Mouse (Mus musculus): Measurements from ENCODE around the gene Grik4. TPM values are rescaled to one million over a fixed set of nuclear protein-coding genes. Genes with fewer than 3 reads are reported as not detected.

Gene Grik4
- polyA plus RNA-seq, 1 experiment from 2014 or later = 0.10 TPM

GRCm38 (mm10) chr9:42688143-42688542 lies 256.1 kb downstream of the Grik4 start:
- DNase-seq (ENCODE audit: low spot score) = peak; percentile 68
- ATAC-seq (ENCODE audit: low FRiP score, low TSS enrichment) = no peak

GRCm38 (mm10) chr9:42686104-42686503 lies 258.2 kb downstream of the Grik4 start:
- WGBS = 79% methylated on average over 5 of the region's 5 CpGs
- no peaks in the 10 kb centered on the region for H3K9me3 ChIP-seq (ENCODE audit: control insufficient read depth, low read length)
- no peaks in the 10 kb centered on the region for H3K4me1 ChIP-seq (replicated peaks; ENCODE audit: control insufficient read depth, insufficient read depth)
- no peak overlapping the region for H3K4me2 ChIP-seq (replicated peaks; ENCODE audit: low read depth)
- H3K9ac ChIP-seq (ENCODE audit: low read length) = no peak overlapping the region
- no peak overlapping the region for H3K4me3 ChIP-seq (ENCODE audit: low read depth, low read length)
- H3K36me3 ChIP-seq (ENCODE audit: control insufficient read depth, insufficient read depth, low read length) = no peaks in the 10 kb centered on the region
- no peak for ATAC-seq (ENCODE audit: low FRiP score, low TSS enrichment)
- no peaks in the 10 kb centered on the region for H3K27me3 ChIP-seq (ENCODE audit: control insufficient read depth, insufficient read depth, low read length)
- TF ChIP-seq CTCF (IDR thresholded peaks at IDR 0.05; ENCODE audit: low read depth) (no peak), EP300 (optimal IDR thresholded peaks at IDR 0.05) (no peak)
- no peak for DNase-seq (ENCODE audit: low spot score)
- H3K27ac ChIP-seq (replicated peaks) = no peak overlapping the region

More at GRCm38 (mm10) chr9:42688143-42688542, 256.1 kb downstream of the Grik4 start:
- Histone ChIP-seq H3K4me1 (replicated peaks; ENCODE audit: control insufficient read depth, insufficient read depth) (no peaks in the 10 kb centered on the region), H3K4me3 (ENCODE audit: low read depth, low read length) (no peak overlapping the region), H3K27ac (replicated peaks) (no peak overlapping the region), H3K9ac (ENCODE audit: low read length) (no peak overlapping the region), H3K9me3 (ENCODE audit: control insufficient read depth, low read length) (no peaks in the 10 kb centered on the region), H3K4me2 (replicated peaks; ENCODE audit: low read depth) (no peak overlapping the region), H3K36me3 (ENCODE audit: control insufficient read depth, insufficient read depth, low read length) (no peaks in the 10 kb centered on the region), H3K27me3 (ENCODE audit: control insufficient read depth, insufficient read depth, low read length) (no peaks in the 10 kb centered on the region)
- peak; percentile 89 for TF ChIP-seq CTCF (IDR thresholded peaks at IDR 0.05; ENCODE audit: low read depth)
- TF ChIP-seq EP300 (optimal IDR thresholded peaks at IDR 0.05) = no peak
- 36% methylated on average over 4 of the region's 4 CpGs for WGBS

DNA sequence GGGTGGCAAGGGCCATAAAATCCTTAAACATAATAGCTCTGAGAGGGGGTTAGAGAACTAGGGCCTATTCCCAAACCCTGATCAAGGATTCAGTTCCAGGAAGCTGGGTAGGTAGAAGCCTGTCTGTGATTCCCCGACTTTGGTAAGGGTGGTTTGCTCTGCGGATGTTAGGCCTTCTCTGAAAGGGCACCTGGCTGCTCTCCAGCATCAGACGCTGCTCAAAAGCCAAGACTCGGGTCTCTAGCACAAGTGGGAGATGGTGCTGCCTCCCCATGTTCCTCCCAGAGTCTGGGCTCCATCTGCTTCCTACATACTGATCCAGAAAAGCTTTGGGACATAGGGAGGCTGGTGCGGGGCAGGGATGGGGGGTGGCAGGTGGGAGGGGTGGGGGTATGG lies 270.3 kb downstream of the Grik4 start:
- no peak overlapping the region for H3K4me3 ChIP-seq (ENCODE audit: low read depth, low read length)
- no peak for DNase-seq (ENCODE audit: low spot score)
- no peaks in the 10 kb centered on the region for H3K4me1 ChIP-seq (replicated peaks; ENCODE audit: control insufficient read depth, insufficient read depth)
- no peak for ATAC-seq (ENCODE audit: low FRiP score, low TSS enrichment)
- no peaks in the 10 kb centered on the region for H3K36me3 ChIP-seq (ENCODE audit: control insufficient read depth, insufficient read depth, low read length)
- H3K4me2 ChIP-seq (replicated peaks; ENCODE audit: low read depth) = no peak overlapping the region
- H3K9ac ChIP-seq (ENCODE audit: low read length) = no peak overlapping the region
- H3K27ac ChIP-seq (replicated peaks) = no peak overlapping the region
- H3K9me3 ChIP-seq (ENCODE audit: control insufficient read depth, low read length) = no peaks in the 10 kb centered on the region
- 40% methylated on average over 5 of the region's 5 CpGs for WGBS
- TF ChIP-seq EP300 (optimal IDR thresholded peaks at IDR 0.05) (no peak), CTCF (IDR thresholded peaks at IDR 0.05; ENCODE audit: low read depth) (no peak)
- no peaks in the 10 kb centered on the region for H3K27me3 ChIP-seq (ENCODE audit: control insufficient read depth, insufficient read depth, low read length)

GRCm38 (mm10) chr9:42673385-42674016 lies 270.8 kb downstream of the Grik4 start:
- H3K9me3 ChIP-seq (ENCODE audit: control insufficient read depth, low read length) = no peaks in the 10 kb centered on the region
- H3K4me2 ChIP-seq (replicated peaks; ENCODE audit: low read depth) = no peak overlapping the region
- no peaks in the 10 kb centered on the region for H3K27me3 ChIP-seq (ENCODE audit: control insufficient read depth, insufficient read depth, low read length)
- TF ChIP-seq EP300 (optimal IDR thresholded peaks at IDR 0.05) = no peak
- TF ChIP-seq CTCF (IDR thresholded peaks at IDR 0.05; ENCODE audit: low read depth) = no peak
- no peaks in the 10 kb centered on the region for H3K36me3 ChIP-seq (ENCODE audit: control insufficient read depth, insufficient read depth, low read length)
- no peaks in the 10 kb centered on the region for H3K4me1 ChIP-seq (replicated peaks; ENCODE audit: control insufficient read depth, insufficient read depth)
- peak; percentile 36 for DNase-seq (ENCODE audit: low spot score)
- no peak overlapping the region for H3K4me3 ChIP-seq (ENCODE audit: low read depth, low read length)
- no peak overlapping the region for H3K9ac ChIP-seq (ENCODE audit: low read length)
- ATAC-seq (ENCODE audit: low FRiP score, low TSS enrichment) = peak; percentile 43
- WGBS = 44% methylated on average over 12 of the region's 12 CpGs
- H3K27ac ChIP-seq (replicated peaks) = peak overlapping the region; percentile 58

DNA sequence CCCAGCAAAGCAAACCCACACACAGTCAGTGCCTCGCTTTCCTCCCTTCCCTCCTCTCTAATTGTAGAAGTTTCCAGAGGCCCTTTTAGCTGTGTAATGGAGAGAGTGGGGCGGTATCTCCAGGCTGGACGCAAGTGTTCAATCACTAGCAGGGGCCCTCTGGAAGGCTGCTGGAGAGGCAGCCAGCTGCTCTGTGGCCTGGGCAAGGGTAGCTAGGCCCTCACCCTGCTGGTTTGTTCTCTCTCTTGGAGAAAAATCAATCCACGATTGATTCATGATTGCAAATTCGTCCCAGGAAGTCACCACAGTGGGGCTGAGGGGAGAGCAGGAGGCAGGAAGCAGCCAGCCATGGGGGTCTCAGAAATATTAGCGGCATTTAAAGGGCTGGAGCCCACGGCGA lies 271.3 kb downstream of the Grik4 start:
- Histone ChIP-seq H3K27ac (replicated peaks) (peak overlapping the region; percentile 58), H3K4me1 (replicated peaks; ENCODE audit: control insufficient read depth, insufficient read depth) (no peaks in the 10 kb centered on the region), H3K9me3 (ENCODE audit: control insufficient read depth, low read length) (no peaks in the 10 kb centered on the region), H3K36me3 (ENCODE audit: control insufficient read depth, insufficient read depth, low read length) (no peaks in the 10 kb centered on the region), H3K9ac (ENCODE audit: low read length) (no peak overlapping the region), H3K4me2 (replicated peaks; ENCODE audit: low read depth) (no peak overlapping the region), H3K4me3 (ENCODE audit: low read depth, low read length) (no peak overlapping the region), H3K27me3 (ENCODE audit: control insufficient read depth, insufficient read depth, low read length) (no peaks in the 10 kb centered on the region)
- DNase-seq (ENCODE audit: low spot score) (peak; percentile 15), ATAC-seq (ENCODE audit: low FRiP score, low TSS enrichment) (no peak)
- WGBS = 52% methylated on average over 8 of the region's 8 CpGs
- TF ChIP-seq CTCF (IDR thresholded peaks at IDR 0.05; ENCODE audit: low read depth) = no peak
- TF ChIP-seq EP300 (optimal IDR thresholded peaks at IDR 0.05) = no peak

- Histone ChIP-seq H3K9ac (ENCODE audit: low read length) (no peak overlapping the region), H3K27ac (replicated peaks) (no peak overlapping the region), H3K4me2 (replicated peaks; ENCODE audit: low read depth) (no peak overlapping the region), H3K27me3 (ENCODE audit: control insufficient read depth, insufficient read depth, low read length) (no peaks in the 10 kb centered on the region), H3K9me3 (ENCODE audit: control insufficient read depth, low read length) (no peaks in the 10 kb centered on the region), H3K4me3 (ENCODE audit: low read depth, low read length) (no peak overlapping the region), H3K36me3 (ENCODE audit: control insufficient read depth, insufficient read depth, low read length) (no peaks in the 10 kb centered on the region), H3K4me1 (replicated peaks; ENCODE audit: control insufficient read depth, insufficient read depth) (no peaks in the 10 kb centered on the region)
- DNase-seq (ENCODE audit: low spot score) (no peak), ATAC-seq (ENCODE audit: low FRiP score, low TSS enrichment) (no peak)
- 49% methylated on average over 2 of the region's 2 CpGs for WGBS
- TF ChIP-seq EP300 (optimal IDR thresholded peaks at IDR 0.05) = no peak
- TF ChIP-seq CTCF (IDR thresholded peaks at IDR 0.05; ENCODE audit: low read depth) = no peak
Measured at GRCm38 (mm10) chr9:42670619-42671018, 273.7 kb downstream of the Grik4 start.

Measured in stomach, postnatal 0 days (tissue).